Mouse (Mus musculus) spleen, postnatal 14 days (tissue): ENCODE data around the gene Lbr.
"Not testable (repeated sequence)": the region's sequence is repeated elsewhere in the genome, so short reads cannot be mapped to it uniquely, and the experiment has no call there.

Experiments
- DNase-seq, 2 experiments: peaks; one replicate each; pipeline ENCODE4 v3.0.0; 2021 to 2022; ENCODE audit warnings: low spot score in 2 of 2

Gene Lbr

DNA sequence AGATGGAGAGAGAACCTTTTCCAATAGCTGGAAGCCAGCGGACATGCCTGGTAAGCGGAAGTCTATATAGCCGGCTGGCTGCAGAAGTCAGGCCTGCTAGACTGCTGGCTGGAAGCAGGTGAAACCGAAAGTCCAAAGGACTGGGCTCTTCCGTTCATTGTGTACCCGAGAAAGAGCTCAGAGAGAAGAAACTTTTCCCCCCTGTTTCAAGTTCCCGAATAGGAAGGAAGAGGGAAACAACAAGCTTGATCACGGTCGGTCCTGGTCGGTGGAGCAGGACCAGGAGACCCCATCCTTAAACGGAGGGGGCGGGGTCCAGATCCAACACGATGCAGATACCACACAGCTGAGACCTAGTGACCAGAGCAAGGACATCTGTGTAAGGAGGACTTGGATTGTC is 9.6 kb upstream of the Lbr start:
- no peak for DNase-seq

GRCm38 (mm10) chr1:181851521-181852310 is 8.9 kb upstream of the Lbr start:
- DNase-seq: no peak

- DNase-seq: no peak
Measured at GRCm38 (mm10) chr1:181850441-181850840, 7.6 kb upstream of the Lbr start.

- no peak for DNase-seq
Measured at GRCm38 (mm10) chr1:181848210-181848609, 5.4 kb upstream of the Lbr start.

GRCm38 (mm10) chr1:181847396-181847795 is 4.5 kb upstream of the Lbr start:
- DNase-seq: no peak

- no peak for DNase-seq
Measured at GRCm38 (mm10) chr1:181845767-181846166, 2.9 kb upstream of the Lbr start.

DNA sequence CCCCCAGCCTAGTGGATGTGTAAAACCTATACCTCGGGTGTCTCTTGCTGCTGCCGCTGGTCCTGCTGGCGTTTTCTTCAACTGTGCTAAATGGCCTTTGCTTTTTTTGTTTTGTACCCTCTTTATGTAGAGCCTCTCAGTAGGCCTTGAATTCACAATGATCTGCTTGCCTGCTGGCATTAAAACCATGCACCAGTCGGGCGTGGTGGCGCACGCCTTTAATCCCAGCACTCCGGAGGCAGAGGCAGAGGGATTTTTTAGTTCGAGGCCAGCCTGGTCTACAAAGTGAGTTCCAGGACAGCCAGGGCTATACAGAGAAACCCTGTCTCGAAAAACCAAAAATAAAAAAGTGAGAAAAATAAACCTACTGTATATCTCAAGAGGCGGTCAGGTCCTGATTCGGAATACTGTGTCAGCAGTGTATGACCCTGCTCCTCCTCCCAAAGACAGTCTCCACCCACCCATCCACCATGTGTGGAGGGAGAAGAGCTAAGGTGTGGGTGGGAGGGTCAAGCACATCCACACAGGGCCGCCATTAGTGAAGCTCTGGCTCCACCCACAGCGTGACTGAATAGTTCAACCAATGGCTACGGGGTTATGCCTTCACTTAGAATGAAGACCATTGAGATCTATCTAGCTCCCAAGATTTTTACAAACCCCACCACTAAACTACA is 2.2 kb upstream of the Lbr start:
- DNase-seq: no peak

DNA sequence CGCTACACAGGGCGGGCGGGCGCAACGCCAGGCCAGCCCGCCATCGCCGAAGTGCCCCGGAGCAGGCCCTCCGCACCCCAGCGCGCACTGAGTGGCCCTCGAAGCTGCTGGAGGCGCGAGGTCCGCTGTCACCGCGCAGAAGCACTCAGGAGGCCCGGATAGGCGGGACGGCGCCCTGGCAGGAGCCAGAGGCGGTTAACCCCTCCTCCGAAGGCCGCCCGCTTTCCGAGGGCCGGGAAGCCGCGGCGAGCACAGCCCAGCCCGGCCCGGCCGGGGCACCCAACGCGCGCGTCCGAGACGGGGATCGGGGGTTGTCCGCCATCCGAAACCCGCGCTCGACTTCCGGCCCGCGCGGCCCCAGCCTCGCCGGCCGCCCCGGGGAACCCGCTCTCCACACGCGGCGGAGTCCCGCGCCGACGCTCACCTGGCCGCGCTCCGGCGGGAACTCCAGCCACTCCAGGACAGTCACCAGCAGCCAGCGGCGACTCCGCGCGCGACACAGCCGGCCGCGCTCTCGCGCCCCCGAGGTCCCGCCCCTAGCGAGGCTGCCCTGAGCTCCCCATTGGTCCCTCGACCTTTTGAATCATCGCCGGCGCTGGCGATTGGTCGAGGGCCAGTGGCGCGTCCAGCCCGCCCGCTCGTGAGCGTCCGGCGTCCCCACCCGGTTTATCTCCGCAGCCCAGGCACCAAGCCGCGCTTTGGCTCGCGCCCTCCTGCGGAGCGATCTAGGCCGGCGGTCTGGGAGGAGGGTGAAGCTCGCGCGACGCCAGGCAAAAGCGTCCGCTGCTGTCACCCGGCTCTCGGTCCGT is 778 bp downstream of the Lbr start:
- peak; percentile 95 for DNase-seq

DNA sequence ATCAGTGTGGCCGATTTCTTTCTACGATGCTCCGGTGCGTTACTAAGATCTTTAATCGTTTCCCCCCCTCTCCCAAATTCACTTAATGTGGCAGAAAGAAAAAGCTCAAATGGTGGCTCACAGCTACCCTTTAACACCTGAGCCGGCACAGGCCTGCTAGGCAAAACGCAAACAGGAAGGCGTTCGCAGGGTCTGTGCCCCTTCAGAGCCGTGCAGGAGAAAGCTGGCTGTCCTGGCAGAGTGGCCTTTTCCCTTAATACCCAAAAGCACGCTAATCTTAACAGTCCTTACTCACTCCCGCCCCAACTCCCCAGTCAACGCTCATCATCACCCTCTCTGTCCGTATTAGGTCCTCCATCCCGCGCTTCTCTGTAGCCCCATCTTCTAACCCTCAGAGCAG is 1.4 kb downstream of the Lbr start:
- DNase-seq: no peak

- no peak for DNase-seq
Measured at GRCm38 (mm10) chr1:181839746-181840366, 3.0 kb downstream of the Lbr start.

- no peak for DNase-seq
Measured at GRCm38 (mm10) chr1:181838111-181838510, 4.7 kb downstream of the Lbr start.

DNA sequence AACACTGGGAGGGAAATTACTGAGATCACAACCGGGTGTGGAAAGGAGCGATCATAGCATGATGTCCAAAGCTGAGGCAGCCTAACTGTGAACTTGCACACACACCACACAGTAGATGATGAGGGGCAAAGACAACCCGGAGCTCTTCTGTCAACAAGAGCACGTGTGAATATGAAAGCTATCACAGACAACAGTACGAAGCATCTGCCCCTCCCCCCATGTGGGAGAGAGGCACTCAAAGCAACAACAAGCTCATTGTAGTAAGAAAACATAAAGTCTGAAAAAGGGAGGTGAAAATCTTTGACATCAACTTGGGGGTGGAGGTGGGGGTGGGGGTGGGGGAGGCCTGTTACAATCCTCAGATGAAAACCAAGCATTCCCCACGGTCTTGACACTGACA is 9.7 kb downstream of the Lbr start:
- no peak for DNase-seq

DNA sequence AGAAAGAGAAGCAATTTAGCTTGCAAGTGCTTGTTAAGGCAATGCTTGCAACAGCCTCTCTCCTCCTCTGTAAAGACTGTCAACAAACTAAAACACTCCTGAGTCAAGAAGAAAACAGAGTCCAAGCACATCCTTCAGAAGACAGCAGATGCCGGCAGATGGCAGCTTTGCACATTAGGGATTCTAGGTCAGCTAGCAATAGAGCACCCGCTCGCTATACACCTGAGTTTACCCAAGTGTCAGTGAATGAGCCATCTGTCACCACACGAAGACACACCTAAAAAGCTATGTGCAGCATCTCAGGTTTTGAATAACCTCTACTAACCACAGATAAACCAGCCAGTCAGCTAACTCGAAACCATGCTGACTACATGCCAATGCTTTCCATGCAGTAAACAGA is 10.1 kb downstream of the Lbr start:
- DNase-seq: no peak

DNA sequence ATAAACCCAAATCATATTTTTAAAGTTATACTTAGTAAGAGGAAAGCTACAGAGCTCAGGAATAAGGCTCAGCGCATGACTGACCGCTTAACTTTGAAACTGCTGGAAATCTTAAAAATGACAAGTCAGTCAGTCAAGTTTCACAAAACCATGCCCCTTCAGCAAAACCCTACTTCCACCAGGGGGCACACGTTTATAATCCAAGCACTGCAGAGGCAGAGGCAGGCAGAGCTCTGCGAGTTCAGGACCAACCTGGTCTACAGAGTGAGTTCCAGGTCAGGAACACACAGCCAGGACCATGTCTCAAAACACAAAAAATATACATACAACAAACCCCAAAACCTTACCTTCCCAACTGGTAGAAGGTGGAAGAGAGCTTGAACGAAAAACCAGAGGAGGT is 14.5 kb downstream of the Lbr start:
- DNase-seq: peak in 1 of 2 experiments; percentile 54

DNA sequence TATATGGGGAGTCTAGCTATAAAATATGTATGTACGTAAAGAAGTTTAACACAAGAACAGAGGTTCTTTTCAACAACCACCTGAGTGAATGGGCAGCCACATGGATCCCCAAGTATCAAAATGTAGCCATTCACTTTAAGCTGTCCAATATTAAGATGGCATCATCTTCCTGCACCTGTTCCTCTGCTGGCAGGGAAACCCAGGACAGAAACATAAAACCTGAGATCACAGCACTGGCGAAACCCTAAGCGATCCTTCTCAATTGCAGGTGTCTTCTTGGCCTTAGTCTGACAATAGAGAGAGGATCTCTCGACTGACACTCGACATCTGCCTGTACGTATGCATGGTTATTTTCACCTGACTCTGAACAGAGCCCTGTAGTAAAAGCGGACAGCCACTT is 16.1 kb downstream of the Lbr start:
- DNase-seq: no peak

DNA sequence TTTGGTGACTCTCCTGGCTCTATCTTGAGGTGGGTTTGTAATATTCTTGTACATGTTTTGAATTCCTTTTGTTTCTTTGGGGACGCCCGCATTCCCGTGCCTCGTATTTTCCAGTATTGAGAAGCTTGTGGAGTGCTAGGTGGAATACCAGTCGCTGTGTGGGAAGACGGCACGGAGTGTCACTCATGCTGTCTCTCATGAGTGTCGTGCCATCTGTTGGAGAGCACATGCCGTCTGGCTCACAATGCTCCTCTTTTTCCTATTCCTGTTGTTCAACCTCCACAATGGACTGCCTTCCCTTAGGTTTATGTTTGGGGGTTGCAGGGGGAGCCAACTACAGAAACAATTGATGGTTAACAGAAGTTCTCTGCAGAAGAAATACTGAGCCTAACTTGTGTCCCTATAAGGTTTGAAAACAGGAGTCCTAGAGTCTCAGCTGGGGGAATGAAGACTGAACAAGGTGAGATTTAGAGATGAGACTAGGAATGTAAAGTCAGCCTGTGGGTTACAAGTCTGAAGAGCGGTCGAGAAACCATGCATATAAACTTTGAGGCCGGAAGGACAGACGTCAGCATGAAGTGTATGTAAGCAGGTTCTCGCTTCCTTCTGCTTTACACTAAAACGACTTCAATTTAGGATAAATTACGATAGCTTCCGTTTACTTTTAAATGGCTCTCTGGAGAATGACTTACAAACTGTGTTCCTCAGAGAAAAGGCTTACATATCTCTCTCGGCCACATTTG is 31.2 kb downstream of the Lbr start:
- no peak for DNase-seq

- DNase-seq: no peak
Measured at GRCm38 (mm10) chr1:181800667-181801066, 42.2 kb downstream of the Lbr start.

GRCm38 (mm10) chr1:181799911-181800310 is 42.9 kb downstream of the Lbr start:
- DNase-seq: no peak

- no peak for DNase-seq
Measured at GRCm38 (mm10) chr1:181793541-181793940, 49.3 kb downstream of the Lbr start.

GRCm38 (mm10) chr1:181789952-181790351 is 52.9 kb downstream of the Lbr start:
- DNase-seq: no peak

DNA sequence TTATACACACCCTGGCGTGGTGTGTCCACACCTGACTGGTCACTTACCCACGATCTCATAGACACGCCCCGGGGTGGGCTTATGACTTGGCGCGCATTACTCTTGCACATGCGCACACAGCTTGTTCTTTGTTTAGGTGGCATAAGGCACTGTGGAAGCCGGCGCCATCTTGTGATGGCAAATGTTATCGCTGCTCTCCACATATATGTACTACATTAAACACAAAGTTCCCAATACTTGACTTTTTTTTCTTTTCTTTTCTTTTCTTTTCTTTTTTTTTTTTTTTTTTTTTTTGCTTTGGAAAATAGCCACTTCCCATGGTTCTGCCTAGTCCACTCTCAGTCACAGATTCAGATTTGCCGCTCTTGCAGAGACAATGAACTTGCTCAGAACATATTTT is 60.2 kb downstream of the Lbr start:
- DNase-seq: not testable (repeated sequence)
